Comparison of ENCODE assay signal across 7 mouse cellular contexts in the genomic region with DNA sequence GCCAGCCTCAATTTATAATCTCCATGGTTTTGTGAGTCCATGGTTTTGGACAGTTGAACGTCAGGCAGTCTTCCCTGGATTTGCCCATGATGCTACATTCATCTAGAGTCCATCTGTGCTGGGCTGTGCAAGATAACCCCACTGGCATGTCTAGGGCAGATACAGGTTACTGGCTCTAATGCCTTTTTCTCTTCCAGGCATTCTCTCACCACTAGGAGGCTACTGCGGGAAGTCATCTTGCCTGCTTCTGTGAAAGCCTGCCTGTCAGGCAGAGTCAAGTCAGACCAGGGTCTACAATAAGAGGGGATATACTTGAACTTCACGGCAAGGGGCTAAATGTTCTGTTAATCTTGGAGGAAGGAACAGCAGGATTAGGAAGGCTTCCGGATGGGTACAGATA. TPM values are rescaled to one million over a fixed set of nuclear protein-coding genes. Genes with fewer than 3 reads are reported as not detected.
DNase-seq lines count a peak whose midpoint lies in the region; ATAC-seq lines count a peak whose summit lies in the region.

No protein-coding gene starts in this region.

- ATAC-seq in granulocyte monocyte progenitor cell, adult 5-6 weeks (replicated peaks; ENCODE audit: poor library complexity, severe bottlenecking): peak; percentile 20; the same call in 1 of the 2 replicates

- peak; percentile 4 for DNase-seq in layer of hippocampus, adult 9-11 months
- DNase-seq in layer of hippocampus, adult 9-10 months (ENCODE audit: low spot score): no peak
- DNase-seq in CD8-positive naive resting alpha-beta T cell, adult 2 months (ENCODE audit: low read depth in 2 of 2, low spot score in 2 of 2): peak; percentile 9 to 29
- peak; percentile 32 for DNase-seq in MEL-GATA-1-ER (ENCODE audit: extremely low read depth, low read depth)
- no peak for DNase-seq in ovary, postnatal 36 days (ENCODE audit: low spot score)
- no peak for DNase-seq in urinary bladder, postnatal 14 days (ENCODE audit: low spot score)

RNA-seq across cellular contexts. Expression of a gene that starts 2.0 kb away (rescaled TPM):
- total RNA-seq in granulocyte monocyte progenitor cell, adult 5-6 weeks (2014; fragmentation: Nextera tagmentation): 304 and 307 TPM in 2 replicates
- 239 and 283 TPM in 2 replicates for total RNA-seq in granulocyte monocyte progenitor cell, adult 5-6 weeks (2017)

RNA-seq across cellular contexts. Expression of a gene that starts 31.4 kb away (rescaled TPM):
- total RNA-seq in granulocyte monocyte progenitor cell, adult 5-6 weeks (2014; fragmentation: Nextera tagmentation): not detected in 2 replicates
- not detected in 2 replicates for total RNA-seq in granulocyte monocyte progenitor cell, adult 5-6 weeks (2017)

Comparison
In these comparisons a context has a peak if more than half of its experiments do, and no peak if none do; other contexts are left out.
1. DNase-seq: peak in layer of hippocampus, adult 9-11 months (single experiment), CD8-positive naive resting alpha-beta T cell, adult 2 months (2 of 2) and MEL-GATA-1-ER (single experiment); none in layer of hippocampus, adult 9-10 months (single experiment), ovary, postnatal 36 days (single experiment) and urinary bladder, postnatal 14 days (single experiment).